Mouse (Mus musculus) liver, embryonic 12.5 days (tissue): Measurements from ENCODE around the gene Rprd1b. TPM values are rescaled to one million over a fixed set of nuclear protein-coding genes. Genes with fewer than 3 reads are reported as not detected.

ENCODE experiments used
- ATAC-seq: fragments of 200-750 bp; cut with Nextera tagmentation; 2 replicates; pipeline ENCODE4 v1.8.0; 2017; ENCODE audit warnings: moderate number of reproducible peaks, mild to moderate bottlenecking, moderate library complexity
- H3K27ac ChIP-seq: fragments of 300-500 bp; sonication (generic); 2 replicates; pipeline ENCODE4 v1.5.1; 2016; ENCODE audit warnings: mild to moderate bottlenecking
- H3K27me3 ChIP-seq: fragments of 300-500 bp; sonication (generic); replicated peaks from 2 replicates; pipeline ENCODE4 v1.6.1; 2016; ENCODE audit warnings: mild to moderate bottlenecking, moderate library complexity
- H3K36me3 ChIP-seq: fragments of 300-500 bp; sonication (generic); 2 replicates; pipeline ENCODE4 v1.6.1; 2016; ENCODE audit warnings: mild to moderate bottlenecking, moderate library complexity
- H3K4me1 ChIP-seq: fragments of 300-500 bp; sonication (generic); 2 replicates; pipeline ENCODE4 v1.6.1; 2016
- H3K4me2 ChIP-seq: fragments of 300-500 bp; sonication (generic); 2 replicates; pipeline ENCODE4 v1.6.1; 2016; ENCODE audit warnings: mild to moderate bottlenecking, moderate library complexity
- H3K4me3 ChIP-seq: fragments of 300-500 bp; sonication (generic); 2 replicates; pipeline ENCODE4 v1.5.1; 2016; ENCODE audit warnings: mild to moderate bottlenecking, moderate library complexity
- H3K9ac ChIP-seq: fragments of 300-500 bp; sonication (generic); 2 replicates; pipeline ENCODE4 v1.6.1; 2016; ENCODE audit warnings: mild to moderate bottlenecking, moderate library complexity
- H3K9me3 ChIP-seq: fragments of 300-500 bp; sonication (generic); replicated peaks from 2 replicates; pipeline ENCODE4 v1.6.1; 2016; ENCODE audit warnings: mild to moderate bottlenecking, moderate library complexity
- WGBS: fragments of 180-500 bp; shearing (Covaris S2); methylation state at CpG from one replicate; pipeline ENCODE4 v1.1.7; 2016; ENCODE audit not compliant: insufficient replicate concordance; 5-methylcytosine and 5-hydroxymethylcytosine counted together
- polyA plus RNA-seq: library from polyadenylated mRNA; unstranded; fragments of >200 nt; fragmentation: Nextera tagmentation; extraction: Ambion mirVana; gene quantifications from 2 replicates; pipeline ENCODE4 v1.2.1, GENCODE M21; 2016

The Rprd1b gene
- polyA plus RNA-seq, result 40.4 and 42.5 TPM in 2 replicates

DNA sequence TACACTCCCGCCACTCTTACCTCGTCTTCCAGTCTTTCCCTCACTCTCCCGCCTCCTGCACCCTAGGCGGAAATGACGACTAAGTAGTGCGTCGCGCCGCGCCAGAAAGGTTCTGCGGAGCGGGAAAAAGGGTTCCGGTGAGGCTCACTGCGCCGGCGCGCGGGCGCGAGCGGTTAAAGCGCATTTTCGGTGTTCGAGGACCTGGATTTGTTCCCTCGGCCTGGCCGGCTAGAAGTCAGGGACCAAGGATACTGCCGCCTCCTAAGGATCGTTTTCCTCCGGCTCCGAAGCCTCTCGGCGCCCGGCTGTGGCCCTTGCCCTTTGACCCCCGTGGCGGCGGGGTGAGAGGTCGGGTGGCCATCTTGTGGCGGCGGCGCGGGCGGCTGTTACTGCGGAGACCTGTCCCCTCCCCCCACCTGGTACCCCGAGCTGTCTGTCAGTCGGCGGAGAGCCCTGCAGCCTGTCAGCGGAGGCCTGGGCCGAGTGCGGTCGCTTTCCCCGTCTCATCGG, at the start of gene Rprd1b, which contains the start of gene Tti1:
Rprd1b (plus strand) TSS at position 144 of the 510 bp plus-strand sequence.
Tti1 (minus strand) TSS at position 80 of the 510 bp plus-strand sequence.
- Histone ChIP-seq H3K4me1 (peaks cover 71% of the 10 kb centered on the region), H3K27me3 (no peaks in the 10 kb centered on the region), H3K9ac (peak within 1 kb of the TSS; percentile 89), H3K27ac (peak within 1 kb of the TSS; percentile 82), H3K4me3 (peak within 1 kb of the TSS; percentile 80), H3K4me2 (peak within 1 kb of the TSS; percentile 89), H3K36me3 (peaks cover 22% of the 10 kb centered on the region), H3K9me3 (no peaks in the 10 kb centered on the region)
- WGBS, result under 1% methylated on average over 45 of the region's 52 CpGs
- ATAC-seq, result peak; percentile 91

- Histone ChIP-seq H3K27ac (no peak overlapping the region), H3K4me3 (no peak overlapping the region), H3K9ac (no peak overlapping the region), H3K36me3 (peaks cover 23% of the 10 kb centered on the region), H3K27me3 (peaks cover 31% of the 10 kb centered on the region), H3K4me1 (no peaks in the 10 kb centered on the region), H3K4me2 (no peak overlapping the region), H3K9me3 (no peaks in the 10 kb centered on the region)
- ATAC-seq, result no peak
- WGBS, result 52% methylated on average over 5 of the region's 5 CpGs
Observed at GRCm38 (mm10) chr2:157979241-157979640, 49.1 kb upstream of the Rprd1b start.

DNA sequence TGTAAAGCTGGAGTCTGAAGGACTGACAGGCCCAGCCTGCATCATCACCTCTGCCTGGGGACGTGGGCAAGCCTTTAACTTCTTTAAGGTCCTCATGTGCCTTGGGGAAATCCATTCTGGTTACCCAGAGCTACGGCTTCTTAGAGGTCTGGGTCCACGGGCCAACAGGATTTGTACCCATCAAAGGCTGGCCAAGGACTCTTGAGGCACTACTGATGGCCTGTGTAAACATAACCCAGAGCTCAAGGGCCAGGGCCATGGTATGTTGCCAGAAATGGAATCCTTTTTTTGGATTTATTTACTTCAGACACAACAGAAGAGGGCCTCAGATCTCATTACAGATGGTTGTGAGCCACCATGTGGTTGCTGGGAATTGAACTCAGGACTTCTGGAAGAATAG, 45.6 kb upstream of the Rprd1b start:
- ATAC-seq, result no peak
- H3K4me2 ChIP-seq, result no peak overlapping the region
- WGBS, result 82% methylated on average over 3 of the region's 3 CpGs

GRCm38 (mm10) chr2:157983276-157983675, 45.0 kb upstream of the Rprd1b start:
- 74% methylated on average over 4 of the region's 4 CpGs for WGBS
- H3K27me3 ChIP-seq, result no peaks in the 10 kb centered on the region
- no peak overlapping the region for H3K4me2 ChIP-seq

More for the DNA sequence above, 45.6 kb upstream of the Rprd1b start:
- H3K9ac ChIP-seq, result no peak overlapping the region
- no peaks in the 10 kb centered on the region for H3K9me3 ChIP-seq
- no peak overlapping the region for H3K4me3 ChIP-seq
- 0 out of 2 replicates have a peak, but pooled peaks cover under 1% of the 10 kb centered on the region for H3K27me3 ChIP-seq
- peaks cover 47% of the 10 kb centered on the region for H3K36me3 ChIP-seq
- H3K27ac ChIP-seq, result no peak overlapping the region
- no peaks in the 10 kb centered on the region for H3K4me1 ChIP-seq

GRCm38 (mm10) chr2:157985611-157986010, 42.7 kb upstream of the Rprd1b start:
- Histone ChIP-seq H3K4me3 (no peak overlapping the region), H3K9ac (no peak overlapping the region), H3K27ac (no peak overlapping the region), H3K4me2 (no peak overlapping the region), H3K36me3 (peaks cover 72% of the 10 kb centered on the region), H3K27me3 (no peaks in the 10 kb centered on the region), H3K9me3 (no peaks in the 10 kb centered on the region), H3K4me1 (no peaks in the 10 kb centered on the region)
- WGBS, result 82% methylated on average over 4 of the region's 4 CpGs
- ATAC-seq, result no peak

More at GRCm38 (mm10) chr2:157983276-157983675, 45.0 kb upstream of the Rprd1b start:
- Histone ChIP-seq H3K36me3 (peaks cover 51% of the 10 kb centered on the region), H3K4me3 (no peak overlapping the region), H3K9ac (no peak overlapping the region), H3K4me1 (no peaks in the 10 kb centered on the region), H3K9me3 (no peaks in the 10 kb centered on the region), H3K27ac (no peak overlapping the region)
- ATAC-seq, result no peak

DNA sequence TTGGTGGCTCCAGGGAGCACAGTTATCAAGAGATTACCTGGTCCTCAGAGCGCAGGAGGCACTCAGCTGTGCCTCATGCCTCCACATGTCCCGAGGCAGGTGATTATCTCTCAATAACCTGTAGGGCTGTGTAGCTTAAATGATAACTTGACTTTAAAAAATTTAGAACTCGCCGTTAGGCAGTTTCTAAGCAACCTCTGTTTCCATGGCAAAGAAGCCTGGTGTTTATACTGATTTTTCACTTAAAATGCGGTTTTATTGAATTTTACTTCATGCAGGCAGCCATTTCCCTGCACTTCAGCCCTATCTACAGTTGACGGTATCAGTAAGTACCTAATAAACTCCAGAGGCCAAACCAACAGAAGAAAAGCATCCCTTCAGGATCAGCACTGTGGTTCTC, 42.1 kb upstream of the Rprd1b start:
- 71% methylated on average over 6 of the region's 6 CpGs for WGBS
- Histone ChIP-seq H3K36me3 (peaks cover 72% of the 10 kb centered on the region), H3K27ac (no peak overlapping the region)

DNA sequence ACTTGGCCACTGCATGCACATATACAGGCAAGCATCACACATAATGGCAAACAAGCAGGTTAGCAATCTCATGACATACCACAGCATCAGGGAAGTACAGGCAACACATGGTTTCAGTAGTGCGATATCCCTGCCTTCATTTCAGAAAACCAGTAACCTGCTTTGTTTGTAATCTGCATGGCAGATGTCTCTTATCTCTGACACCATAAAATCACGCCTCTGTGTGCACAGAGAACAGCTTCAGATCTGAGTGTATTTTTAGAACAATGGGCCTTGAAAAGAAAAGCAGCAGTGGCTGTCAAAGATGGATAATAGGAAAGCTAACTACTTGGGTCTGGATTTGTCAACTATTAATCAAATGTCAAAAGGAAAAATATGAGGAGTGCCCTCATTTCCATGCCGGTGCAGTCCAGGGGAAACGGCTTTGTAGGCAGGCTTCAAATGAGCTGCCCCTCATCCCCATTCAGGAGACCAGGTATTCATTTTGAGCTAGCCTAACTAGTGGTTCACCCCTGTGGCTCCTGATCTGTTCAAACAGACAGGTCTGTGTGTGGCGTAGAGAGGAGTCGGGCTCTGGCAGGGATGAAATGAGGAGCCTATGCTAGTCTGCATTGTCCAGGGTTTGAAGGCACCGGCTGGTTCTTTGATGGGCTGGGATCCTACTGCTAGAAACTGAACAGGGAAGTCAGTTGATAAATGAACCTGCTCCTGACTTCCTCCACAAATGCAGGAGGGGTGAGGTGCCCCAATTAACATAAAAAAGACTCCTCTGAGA, 39.7 kb upstream of the Rprd1b start:
- ATAC-seq, result no peak
- H3K9me3 ChIP-seq, result no peaks in the 10 kb centered on the region
- 70% methylated on average over 7 of the region's 7 CpGs for WGBS

More for the DNA sequence above, 42.1 kb upstream of the Rprd1b start:
- Histone ChIP-seq H3K9ac (no peak overlapping the region), H3K4me1 (no peaks in the 10 kb centered on the region), H3K4me2 (no peak overlapping the region), H3K9me3 (no peaks in the 10 kb centered on the region), H3K4me3 (no peak overlapping the region), H3K27me3 (no peaks in the 10 kb centered on the region)
- ATAC-seq, result no peak

GRCm38 (mm10) chr2:157989946-157990345, 38.4 kb upstream of the Rprd1b start:
- no peaks in the 10 kb centered on the region for H3K27me3 ChIP-seq
- H3K36me3 ChIP-seq, result peaks cover 92% of the 10 kb centered on the region
- ATAC-seq, result no peak
- 80% methylated on average over 2 of the region's 2 CpGs for WGBS
- H3K9me3 ChIP-seq, result no peaks in the 10 kb centered on the region
- no peak overlapping the region for H3K4me2 ChIP-seq
- H3K9ac ChIP-seq, result no peak overlapping the region
- H3K27ac ChIP-seq, result no peak overlapping the region
- no peak overlapping the region for H3K4me3 ChIP-seq
- H3K4me1 ChIP-seq, result no peaks in the 10 kb centered on the region

More for the DNA sequence above, 39.7 kb upstream of the Rprd1b start:
- Histone ChIP-seq H3K27ac (no peak overlapping the region), H3K9ac (no peak overlapping the region), H3K27me3 (no peaks in the 10 kb centered on the region), H3K4me3 (no peak overlapping the region), H3K4me2 (no peak overlapping the region), H3K36me3 (peaks cover 80% of the 10 kb centered on the region), H3K4me1 (no peaks in the 10 kb centered on the region)

DNA sequence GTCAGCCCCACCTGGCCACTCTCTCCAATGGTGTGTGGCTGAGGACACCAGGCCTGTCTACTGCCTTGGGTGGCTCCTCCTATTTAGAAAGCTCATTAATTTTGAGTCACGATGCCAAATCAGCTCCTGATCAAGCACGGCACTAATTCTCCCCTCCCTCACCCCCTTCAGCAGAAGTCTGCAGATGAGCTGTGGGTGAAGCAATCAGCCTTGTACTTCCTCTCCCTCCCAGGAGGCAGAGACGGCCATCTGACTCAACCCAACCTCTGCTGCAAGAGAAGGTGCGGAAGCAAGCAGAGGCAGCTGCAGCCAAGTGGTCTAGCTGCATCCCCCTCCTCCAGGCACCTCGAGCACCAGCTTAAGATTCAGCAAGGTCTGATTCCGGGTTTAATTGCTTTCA, 37.3 kb upstream of the Rprd1b start:
- H3K9me3 ChIP-seq, result no peaks in the 10 kb centered on the region
- 49% methylated on average over 6 of the region's 6 CpGs for WGBS
- no peak overlapping the region for H3K4me3 ChIP-seq
- no peak overlapping the region for H3K4me2 ChIP-seq
- H3K9ac ChIP-seq, result no peak overlapping the region
- no peaks in the 10 kb centered on the region for H3K4me1 ChIP-seq
- H3K27me3 ChIP-seq, result no peaks in the 10 kb centered on the region
- H3K27ac ChIP-seq, result no peak overlapping the region
- no peak for ATAC-seq
- peaks cover 93% of the 10 kb centered on the region for H3K36me3 ChIP-seq

DNA sequence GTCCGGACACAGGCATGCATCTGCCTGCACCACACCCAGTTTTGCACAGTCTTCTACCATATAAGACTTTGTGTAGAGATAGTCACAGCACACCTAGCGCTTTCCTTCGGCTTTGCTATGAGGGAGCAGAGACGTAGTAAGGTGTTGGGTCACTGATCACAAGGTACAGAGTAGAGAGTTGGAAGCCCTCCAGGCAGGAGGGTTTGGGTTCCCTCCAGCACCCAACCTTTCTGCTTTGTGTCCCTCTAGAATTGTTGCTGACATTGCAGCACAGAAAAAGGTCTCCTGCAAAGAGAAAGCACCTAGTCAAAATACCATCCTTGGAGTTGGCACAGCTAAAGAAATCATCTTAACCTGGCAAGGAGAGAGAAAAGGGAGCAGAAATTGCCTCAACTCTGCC, 35.8 kb upstream of the Rprd1b start:
- H3K36me3 ChIP-seq, result peaks cover 96% of the 10 kb centered on the region
- 85% methylated on average over 4 of the region's 4 CpGs for WGBS
- H3K27me3 ChIP-seq, result no peaks in the 10 kb centered on the region

DNA sequence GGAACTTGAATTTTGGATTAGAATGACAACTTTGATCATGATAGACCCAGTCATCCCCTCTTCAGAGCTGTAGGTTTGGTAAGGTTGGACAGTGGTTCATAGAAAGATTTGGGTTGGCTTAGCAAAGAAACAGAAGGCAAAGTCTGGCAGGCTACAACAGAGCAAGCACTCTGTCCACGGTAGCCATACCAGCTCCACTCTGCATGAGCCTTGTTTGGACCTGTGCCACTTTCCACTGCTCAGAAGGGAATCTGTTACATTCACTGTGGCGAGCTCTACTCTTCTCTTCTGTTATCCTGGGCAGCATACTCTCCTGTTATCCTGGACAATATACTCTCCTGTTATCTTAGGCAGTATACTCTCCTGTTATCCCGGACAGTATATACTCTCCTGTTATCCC, 29.5 kb upstream of the Rprd1b start:
- WGBS, result 72% methylated on average over 3 of the region's 3 CpGs
- Histone ChIP-seq H3K4me1 (peaks cover under 1% of the 10 kb centered on the region; the same call in 1 of the 2 replicates), H3K9me3 (no peaks in the 10 kb centered on the region), H3K27ac (no peak overlapping the region), H3K4me3 (no peak overlapping the region), H3K27me3 (no peaks in the 10 kb centered on the region), H3K4me2 (no peak overlapping the region), H3K9ac (no peak overlapping the region), H3K36me3 (peaks cover 76% of the 10 kb centered on the region)
- ATAC-seq, result no peak

More for the DNA sequence above, 35.8 kb upstream of the Rprd1b start:
- ATAC-seq, result no peak
- H3K4me3 ChIP-seq, result no peak overlapping the region
- H3K4me2 ChIP-seq, result no peak overlapping the region
- no peaks in the 10 kb centered on the region for H3K9me3 ChIP-seq
- no peak overlapping the region for H3K27ac ChIP-seq
- no peak overlapping the region for H3K9ac ChIP-seq
- H3K4me1 ChIP-seq, result no peaks in the 10 kb centered on the region

GRCm38 (mm10) chr2:158004620-158005019, 23.7 kb upstream of the Rprd1b start:
- Histone ChIP-seq H3K9ac (no peak overlapping the region), H3K27me3 (no peaks in the 10 kb centered on the region), H3K4me2 (no peak overlapping the region), H3K36me3 (peaks cover 73% of the 10 kb centered on the region), H3K4me1 (peaks cover 19% of the 10 kb centered on the region), H3K4me3 (no peak overlapping the region), H3K9me3 (no peaks in the 10 kb centered on the region), H3K27ac (peak overlapping the region; percentile 6)
- 54% methylated on average over 6 of the region's 6 CpGs for WGBS
- ATAC-seq, result no peak
